Mouse (Mus musculus) heart, postnatal 10 days (tissue): ENCODE measurements around the gene Gm20683. TPM values are rescaled to one million over a fixed set of nuclear protein-coding genes. Genes with fewer than 3 reads are reported as not detected.

ENCODE experiments used
- DNase-seq, 2 experiments: peaks; one replicate each; pipeline ENCODE4 v3.0.0; 2021
- intact Hi-C: fragments of 180-260 bp; cut with DNase I; formaldehyde crosslinking; loops from one replicate; pipeline ENCODE4 v1.15.1; 2025
- microRNA-seq, 2 experiments: library from miRNA; unstranded; fragments of <30 nt; microRNA quantifications; one replicate each; pipeline ENCODE4 v1.2.0; 2022
- total RNA-seq, 2 experiments: library from RNA; stranded (reverse); gene quantifications; 2 replicates each; pipeline ENCODE4 v1.2.3; 2021

Gene Gm20683
- total RNA-seq, 2 experiments from 2014 or later = 4.2 to 4.7 TPM

DNA sequence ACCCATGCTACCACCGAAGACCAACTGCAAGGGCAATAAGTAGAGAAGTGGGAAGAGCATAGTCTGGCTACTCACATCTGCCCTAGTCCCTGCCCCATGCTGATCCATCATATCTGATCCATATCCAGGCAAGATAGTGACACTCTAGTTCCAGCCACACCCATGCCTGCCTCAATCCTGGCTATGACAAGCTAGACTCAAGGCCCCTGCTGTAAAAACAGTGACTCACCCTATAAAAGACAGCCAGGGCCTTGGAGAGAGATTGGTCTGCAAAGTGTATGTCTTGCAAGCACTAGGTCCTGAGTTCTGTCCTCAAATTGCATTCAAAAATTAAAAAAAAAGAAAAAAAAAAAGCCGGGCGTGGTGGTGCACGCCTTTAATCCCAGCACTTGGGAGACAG lies 35.1 kb downstream of the Gm20683 start:
- intact Hi-C loops = loop anchor here (10.0 kb wide), 1 partner anchor 212 kb away; no protein-coding TSS in a partner anchor
- DNase-seq = no peak

DNA sequence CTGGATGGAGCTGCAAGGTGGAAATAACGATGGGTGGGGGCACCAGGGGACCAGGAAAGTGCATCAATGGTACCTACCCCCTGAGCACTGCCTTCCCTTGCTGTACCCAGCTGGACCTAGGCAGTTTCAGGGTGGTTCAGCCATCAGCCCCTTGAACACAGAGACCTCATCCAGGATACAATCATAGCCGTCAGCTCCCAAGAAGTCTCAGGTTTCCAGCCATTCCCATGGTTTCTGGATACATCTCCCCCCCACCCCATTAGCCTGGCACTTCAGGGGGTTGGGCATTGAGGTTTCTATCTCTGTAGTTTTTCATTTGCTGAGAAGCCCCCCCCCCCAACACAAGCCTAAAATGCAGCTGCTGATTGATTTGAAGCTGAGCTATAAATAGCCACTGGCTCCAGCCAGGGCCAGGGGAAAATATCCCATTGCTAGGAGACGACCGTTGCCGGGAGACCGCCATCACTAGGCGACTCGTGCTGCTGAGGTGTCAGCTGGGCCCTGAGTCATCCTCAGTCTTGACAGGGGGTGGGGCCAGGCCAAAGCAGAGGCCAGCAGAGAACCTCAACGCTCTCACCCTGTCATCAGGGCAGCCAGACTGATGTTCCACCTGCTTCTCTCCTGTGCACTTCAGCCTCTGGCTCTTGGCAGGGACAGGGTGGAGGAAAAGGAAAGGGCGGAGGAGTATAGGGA lies 38.6 kb downstream of the Gm20683 start:
- DNase-seq = peak; percentile 85 to 86
- intact Hi-C loops = loop anchor here (10.0 kb wide), 1 partner anchor 208 kb away; no protein-coding TSS in a partner anchor

- peak; percentile 77 to 83 for DNase-seq
- intact Hi-C loops = loop anchor here (1.0 to 10.0 kb wide), 3 partner anchors 28 to 206 kb away; partner anchors contain the start of gene Narfl
Observed at GRCm38 (mm10) chr17:25801029-25801428, 40.5 kb downstream of the Gm20683 start.

- intact Hi-C loops = no loop called here
Observed at GRCm38 (mm10) chr17:25796951-25797369, 44.6 kb downstream of the Gm20683 start, which contains the start of gene Metrn. Gene Metrn (minus strand): TSS chr17:25797136.

DNA sequence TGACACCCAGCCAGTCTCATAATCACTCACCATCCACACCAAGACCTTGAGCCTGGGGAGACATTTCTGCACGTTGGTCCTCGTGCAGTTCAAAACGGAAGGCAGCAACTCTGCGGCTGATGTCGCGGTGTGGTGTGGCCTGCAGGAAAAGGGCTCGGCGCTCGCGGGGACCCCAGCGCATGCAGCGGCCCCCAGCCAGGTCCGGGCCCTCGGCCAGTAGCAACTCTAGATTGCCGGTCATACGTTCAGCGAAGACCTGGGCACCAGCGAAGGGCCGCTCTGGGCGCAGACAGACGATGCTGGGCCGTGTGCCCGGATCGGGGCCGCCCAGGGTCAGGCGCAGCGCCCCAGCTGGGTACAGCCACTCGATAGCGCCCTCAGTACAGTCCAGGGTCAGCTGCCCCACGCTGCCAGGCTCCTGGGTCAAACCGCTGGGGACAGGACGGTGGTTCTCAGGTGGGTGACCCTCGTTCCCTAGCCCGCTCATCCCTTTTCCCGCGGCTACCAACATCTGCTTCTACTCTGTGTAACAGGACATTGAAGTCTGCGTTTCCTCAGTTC lies 45.3 kb downstream of the Gm20683 start:
- peak; percentile 69 to 77 for DNase-seq
- intact Hi-C loops = no loop called here

More at GRCm38 (mm10) chr17:25796951-25797369, 44.6 kb downstream of the Gm20683 start, which contains the start of gene Metrn:
- peak; percentile 92 to 93 for DNase-seq

DNA sequence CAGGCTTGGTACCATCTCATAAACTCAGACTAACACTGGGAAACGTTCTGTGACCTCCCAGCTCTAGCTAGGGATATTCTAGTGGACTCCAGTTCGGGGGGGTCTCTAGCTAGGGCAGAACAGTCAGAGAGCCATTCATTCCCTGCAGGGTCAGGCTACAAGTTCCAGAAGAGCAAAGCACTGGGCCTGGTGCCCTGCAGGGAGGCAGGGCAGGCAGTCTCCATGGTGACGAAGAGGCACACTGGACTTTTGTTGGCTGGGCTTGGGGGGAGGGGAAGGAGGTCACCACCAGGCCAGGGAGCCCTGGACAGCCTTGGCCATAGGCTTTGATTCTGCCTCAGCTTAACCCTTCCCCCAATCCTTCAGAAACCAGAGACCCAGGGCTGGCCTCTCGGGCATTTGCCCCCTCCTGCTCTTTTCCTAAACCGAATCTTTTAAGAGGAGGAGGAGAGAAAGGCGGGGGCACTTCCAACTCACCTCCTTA lies 45.9 kb downstream of the Gm20683 start, which contains the start of gene AC134908.4:
TSS of gene AC134908.4 (minus strand) at position 51 of the 484 bp plus-strand sequence.
- DNase-seq = peak in 1 of 2 experiments; percentile 34
- intact Hi-C loops = no loop called here

DNA sequence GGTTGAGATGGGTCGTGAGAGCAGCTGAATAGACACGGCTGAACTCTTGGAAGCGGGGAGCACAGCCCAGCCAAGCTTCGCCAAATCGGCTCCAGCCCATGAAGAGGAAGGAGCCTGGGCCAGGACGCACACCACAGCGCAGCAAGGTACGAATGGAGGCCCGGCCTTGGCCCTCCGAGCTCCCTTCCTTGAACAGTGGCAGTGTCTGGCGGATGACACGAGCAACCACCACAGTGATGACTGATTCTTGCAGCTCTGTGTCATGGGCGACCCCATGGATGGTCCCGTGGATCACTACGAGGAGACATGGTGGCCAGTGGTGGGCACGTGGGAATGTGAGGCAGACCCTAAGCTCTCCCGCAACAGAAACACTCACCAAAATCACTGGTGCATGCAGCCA lies 46.6 kb downstream of the Gm20683 start:
- intact Hi-C loops = no loop called here

GRCm38 (mm10) chr17:25794197-25794596 lies 47.4 kb downstream of the Gm20683 start:
- intact Hi-C loops = no loop called here
- no peak for DNase-seq

More for the DNA sequence above, 46.6 kb downstream of the Gm20683 start:
- DNase-seq = no peak

DNA sequence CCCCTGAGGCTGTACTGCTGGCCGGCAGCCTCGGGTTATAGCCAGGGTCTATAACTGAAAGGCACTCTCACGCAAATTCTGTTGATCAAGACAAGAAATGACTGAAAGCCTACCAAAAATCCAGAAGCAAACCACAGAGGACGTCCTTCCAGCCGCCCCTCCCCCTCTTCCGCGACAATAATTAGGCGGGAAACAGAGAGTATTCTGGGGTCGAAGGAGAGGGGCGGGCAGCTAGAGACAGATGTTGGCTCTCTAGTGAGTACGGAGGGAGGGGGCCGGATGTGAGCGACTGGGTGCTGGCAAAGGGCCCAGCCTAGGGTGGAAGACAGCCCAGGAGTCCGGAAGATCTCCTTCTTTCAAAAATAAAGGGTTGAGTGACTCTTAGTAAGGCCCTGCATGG lies 48.9 kb downstream of the Gm20683 start, which contains the start of gene Fam173a:
TSS of gene Fam173a (minus strand) at position 287 of the 400 bp plus-strand sequence.
- DNase-seq = peak; percentile 89
- intact Hi-C loops = no loop called here

GRCm38 (mm10) chr17:25791843-25792527 lies 49.6 kb downstream of the Gm20683 start:
- intact Hi-C loops = no loop called here
- peak; percentile 89 to 94 for DNase-seq

DNA sequence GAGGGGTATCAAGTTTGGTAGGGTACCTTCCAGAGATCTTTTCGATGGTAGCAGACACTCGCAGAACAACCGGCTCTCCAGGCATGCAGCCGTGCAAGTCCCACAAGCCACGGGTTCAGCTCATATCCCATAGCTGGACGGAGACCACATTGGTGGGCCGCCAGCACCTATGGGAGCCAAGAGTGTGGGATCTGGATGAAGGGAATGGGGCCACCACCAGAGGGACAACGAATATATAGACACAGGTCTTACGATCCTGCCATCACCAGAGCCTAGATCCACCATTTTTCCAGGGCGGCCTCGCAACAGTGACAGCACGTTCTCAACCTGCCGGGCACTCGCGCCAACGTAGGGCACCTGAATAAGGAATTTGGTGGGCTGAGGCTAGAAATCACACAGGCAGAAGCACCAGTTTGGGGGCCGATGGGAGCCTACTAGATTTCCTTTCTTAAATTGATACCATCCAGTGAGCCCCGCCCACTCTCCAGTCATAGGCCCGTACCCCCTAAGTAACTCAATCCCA lies 50.2 kb downstream of the Gm20683 start:
- no peak for DNase-seq
- intact Hi-C loops = no loop called here

- intact Hi-C loops = no loop called here
Observed at GRCm38 (mm10) chr17:25786781-25787504, 54.6 kb downstream of the Gm20683 start.

DNA sequence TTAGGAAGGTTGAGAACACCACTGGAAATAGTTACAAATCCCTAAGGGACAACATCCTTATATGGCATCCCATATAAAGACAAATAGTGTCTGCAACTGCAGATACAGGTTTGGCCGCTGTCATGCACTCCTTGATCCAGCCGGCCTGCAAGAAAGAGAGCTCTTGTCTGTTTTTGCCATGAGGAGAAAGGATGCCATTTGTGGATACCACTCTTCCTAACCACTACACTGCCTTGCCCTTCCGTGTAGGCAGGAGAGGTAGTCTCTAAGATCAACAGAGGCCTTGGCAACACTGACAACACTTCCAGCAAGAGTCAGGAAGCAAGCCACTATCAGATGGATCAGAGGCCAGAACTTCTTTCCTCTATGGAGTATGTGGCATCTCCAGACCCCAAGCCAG lies 55.3 kb downstream of the Gm20683 start, which contains the start of gene Ccdc78:
TSS of gene Ccdc78 (plus strand) at position 301 of the 400 bp plus-strand sequence.
- DNase-seq = no peak
- intact Hi-C loops = no loop called here

More at GRCm38 (mm10) chr17:25786781-25787504, 54.6 kb downstream of the Gm20683 start:
- DNase-seq = no peak

DNA sequence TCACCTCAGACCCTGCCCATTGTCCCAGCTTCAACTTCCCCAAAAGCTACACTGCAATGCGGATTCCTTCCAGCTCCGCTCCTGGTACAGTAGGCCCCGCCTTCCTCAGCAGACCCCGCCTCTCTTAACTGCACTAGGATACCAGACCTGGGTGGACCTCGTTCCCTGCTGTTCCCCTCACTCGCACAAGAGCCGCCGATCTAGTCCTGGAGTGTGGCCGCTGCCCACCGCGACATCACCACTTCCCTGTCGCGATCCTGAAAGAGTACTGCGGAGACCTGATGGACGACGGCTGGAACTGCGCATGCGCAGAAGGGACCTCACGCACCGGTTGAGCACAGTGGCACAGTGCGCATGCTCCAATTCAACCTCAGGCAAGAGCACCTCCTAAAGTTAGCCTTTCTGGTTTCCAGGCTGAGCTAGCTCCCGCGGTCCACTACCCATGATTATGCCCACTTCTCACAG lies 56.2 kb downstream of the Gm20683 start, which contains the start of gene Haghl:
TSS of gene Haghl (minus strand) at position 393 of the 465 bp plus-strand sequence.
- DNase-seq = peak; percentile 97 to 98
- intact Hi-C loops = no loop called here

Small RNAs within 50 kb of the gene (microRNA-seq; reads per million reads assigned to microRNA genes)
- gene Mir3082 = 1.2 to 1.7 reads per million in 2 experiments

Other genes with a start within 250 kb of the Gm20683 start
- gene Gng13, start 124.6 kb downstream of the Gm20683 start, total RNA-seq = 1 to 10 TPM in 1 of 2 experiments, under 1 TPM in 1; 0.38 to 1.9 TPM
- gene Chtf18, start 114.3 kb downstream of the Gm20683 start, total RNA-seq = 1 to 10 TPM; 4.2 to 5.1 TPM
- 1 to 10 TPM; 4.6 to 5.7 TPM for gene Rpusd1, start 114.1 kb downstream of the Gm20683 start, total RNA-seq
- gene Mslnl, start 105.7 kb downstream of the Gm20683 start, total RNA-seq = not detected
- 10 to 100 TPM; 38.5 to 40.6 TPM for gene Msln, start 87.4 kb downstream of the Gm20683 start, total RNA-seq
- gene Narfl, start 68.0 kb downstream of the Gm20683 start, total RNA-seq = 10 to 100 TPM; 43.2 to 49.3 TPM
- 10 to 100 TPM; 23.8 to 25.7 TPM for gene Haghl, start 56.1 kb downstream of the Gm20683 start, total RNA-seq
- gene Ccdc78, start 55.2 kb downstream of the Gm20683 start, total RNA-seq = under 1 TPM in 1 of 2 experiments, not detected in 1; 0.14 TPM
- 10 to 100 TPM; 37.8 to 38.9 TPM for gene Fam173a, start 48.9 kb downstream of the Gm20683 start, total RNA-seq
- not detected for gene AC134908.4, start 46.1 kb downstream of the Gm20683 start, total RNA-seq
- gene Metrn, start 44.6 kb downstream of the Gm20683 start, total RNA-seq = 10 to 100 TPM; 59.7 to 60.9 TPM
- 1 to 10 TPM in 1 of 2 experiments, under 1 TPM in 1; 0.67 to 1.2 TPM for gene Fbxl16, start 32.7 kb downstream of the Gm20683 start, total RNA-seq
- gene Wdr24, start 18.1 kb downstream of the Gm20683 start, total RNA-seq = 10 to 100 TPM; 10.1 to 12.2 TPM
- gene Jmjd8, start 12.9 kb downstream of the Gm20683 start, total RNA-seq = 10 to 100 TPM; 33.7 to 34.5 TPM
- 100 to 1,000 TPM; 123 to 132 TPM for gene Stub1, start 8.4 kb downstream of the Gm20683 start, total RNA-seq
- 1 to 10 TPM; 2.2 to 2.6 TPM for gene Rhbdl1, start 4.5 kb downstream of the Gm20683 start, total RNA-seq
- gene Rhot2, start 3.1 kb upstream of the Gm20683 start, total RNA-seq = 10 to 100 TPM; 80.4 to 86.5 TPM
- 1 to 10 TPM; 3.9 to 6.2 TPM for gene Wdr90, start 19.7 kb upstream of the Gm20683 start, total RNA-seq
- 100 to 1,000 TPM; 191 to 218 TPM for gene Mcrip2, start 27.0 kb upstream of the Gm20683 start, total RNA-seq
- gene Mettl26, start 33.3 kb upstream of the Gm20683 start, total RNA-seq = 10 to 100 TPM; 15.4 to 15.7 TPM
- gene Wfikkn1, start 39.1 kb upstream of the Gm20683 start, total RNA-seq = under 1 TPM; 0.62 to 0.96 TPM
- 10 to 100 TPM; 13.4 to 18.8 TPM for gene Rab40c, start 78.0 kb upstream of the Gm20683 start, total RNA-seq
- 10 to 100 TPM; 76.6 to 78.5 TPM for gene Pigq, start 103.2 kb upstream of the Gm20683 start, total RNA-seq
- gene Nhlrc4, start 103.2 kb upstream of the Gm20683 start, total RNA-seq = not detected
- gene A930017K11Rik, start 110.8 kb upstream of the Gm20683 start, total RNA-seq = not detected
- 10 to 100 TPM; 12.6 to 13.5 TPM for gene Capn15, start 144.0 kb upstream of the Gm20683 start, total RNA-seq
- gene Rab11fip3, start 227.8 kb upstream of the Gm20683 start, total RNA-seq = 10 to 100 TPM; 23.4 to 24.1 TPM
- 10 to 100 TPM; 14.4 to 16.7 TPM for gene Decr2, start 248.6 kb upstream of the Gm20683 start, total RNA-seq